Mouse (Mus musculus) midbrain, embryonic 16.5 days (tissue): Measurements from ENCODE around the gene Cldn12. TPM values are rescaled to one million over a fixed set of nuclear protein-coding genes. Genes with fewer than 3 reads are reported as not detected.

ENCODE experiments used
- ATAC-seq: fragments of 200-750 bp; cut with Nextera tagmentation; 2 replicates; pipeline ENCODE4 v1.8.0; 2017; ENCODE audit warnings: moderate TSS enrichment
- H3K27ac ChIP-seq: fragments of 300-500 bp; sonication (generic); 2 replicates; pipeline ENCODE4 v1.5.1; 2014; ENCODE audit warnings: mild to moderate bottlenecking, low read length, mixed read lengths
- H3K27me3 ChIP-seq: fragments of 300-500 bp; sonication (generic); 2 replicates; pipeline ENCODE4 v1.6.1; 2014; ENCODE audit warnings: low read depth, low read length, mixed read lengths; ENCODE audit not compliant: control insufficient read depth, insufficient read depth
- H3K36me3 ChIP-seq: fragments of 300-500 bp; sonication (generic); 2 replicates; pipeline ENCODE4 v1.6.1; 2014; ENCODE audit warnings: mild to moderate bottlenecking, low read length, moderate library complexity, mixed read lengths; ENCODE audit not compliant: control insufficient read depth, insufficient read depth
- H3K4me1 ChIP-seq: fragments of 300-500 bp; sonication (generic); 2 replicates; pipeline ENCODE4 v1.6.1; 2014; ENCODE audit warnings: mild to moderate bottlenecking, low read length, mixed read lengths; ENCODE audit not compliant: control insufficient read depth, insufficient read depth
- H3K4me2 ChIP-seq: fragments of 300-500 bp; sonication (generic); 2 replicates; pipeline ENCODE4 v1.6.1; 2014; ENCODE audit warnings: mild to moderate bottlenecking, low read length, mixed read lengths
- H3K4me3 ChIP-seq: fragments of 300-500 bp; sonication (generic); 2 replicates; pipeline ENCODE4 v1.5.1; 2014; ENCODE audit warnings: low read depth, mild to moderate bottlenecking, low read length, moderate library complexity, mixed read lengths
- H3K9ac ChIP-seq: fragments of 300-500 bp; sonication (generic); 2 replicates; pipeline ENCODE4 v1.6.1; 2014; ENCODE audit warnings: low read depth, low read length, mixed read lengths
- H3K9me3 ChIP-seq: fragments of 300-500 bp; sonication (generic); replicated peaks from 2 replicates; pipeline ENCODE4 v1.6.1; 2014; ENCODE audit warnings: mild to moderate bottlenecking, low read length, mixed read lengths; ENCODE audit not compliant: control insufficient read depth, poor library complexity, severe bottlenecking
- WGBS: fragments of 180-500 bp; shearing (Covaris S2); extraction: QIAGEN DNeasy Blood & Tissue Kit; methylation state at CpG from one replicate; pipeline ENCODE4 v1.1.7; 2014; 5-methylcytosine and 5-hydroxymethylcytosine counted together
- polyA plus RNA-seq: library from polyadenylated mRNA; unstranded; fragments of >200 nt; fragmentation: Nextera tagmentation; extraction: Ambion mirVana; gene quantifications from 2 replicates; pipeline ENCODE4 v1.2.1, GENCODE M21; 2015

Cldn12 gene
- polyA plus RNA-seq, 1 experiment from 2014 or later = 19.4 TPM

- no peak overlapping the region for H3K4me3 ChIP-seq
- H3K36me3 ChIP-seq = peaks cover 12% of the 10 kb centered on the region
- H3K9ac ChIP-seq = no peak overlapping the region
- no peak for ATAC-seq
- no peak overlapping the region for H3K27ac ChIP-seq
- H3K4me2 ChIP-seq = no peak overlapping the region
- H3K9me3 ChIP-seq = no peaks in the 10 kb centered on the region
- H3K4me1 ChIP-seq = no peaks in the 10 kb centered on the region
- 93% methylated on average over 1 of the region's 1 CpGs for WGBS
- H3K27me3 ChIP-seq = no peaks in the 10 kb centered on the region
Measured at GRCm38 (mm10) chr5:5536131-5536530, 21.4 kb upstream of the Cldn12 start.

GRCm38 (mm10) chr5:5533656-5534420, 19.1 kb upstream of the Cldn12 start:
- 92% methylated on average over 3 of the region's 3 CpGs for WGBS
- H3K4me2 ChIP-seq = no peak overlapping the region
- H3K27me3 ChIP-seq = no peaks in the 10 kb centered on the region
- H3K9me3 ChIP-seq = no peaks in the 10 kb centered on the region
- no peak overlapping the region for H3K9ac ChIP-seq
- no peak for ATAC-seq
- H3K4me1 ChIP-seq = no peaks in the 10 kb centered on the region
- H3K36me3 ChIP-seq = peaks cover 7% of the 10 kb centered on the region
- H3K27ac ChIP-seq = no peak overlapping the region
- H3K4me3 ChIP-seq = no peak overlapping the region

GRCm38 (mm10) chr5:5515411-5515810, 653 bp upstream of the Cldn12 start:
- Histone ChIP-seq H3K9ac (no peak overlapping the region), H3K9me3 (no peaks in the 10 kb centered on the region), H3K4me3 (no peak overlapping the region; the same call in 1 of the 2 replicates), H3K27ac (no peak overlapping the region), H3K36me3 (no peaks in the 10 kb centered on the region; the same call in 1 of the 2 replicates), H3K27me3 (no peaks in the 10 kb centered on the region), H3K4me2 (peak overlapping the region; percentile 86), H3K4me1 (no peaks in the 10 kb centered on the region)
- WGBS = 84% methylated on average over 5 of the region's 5 CpGs
- ATAC-seq = no peak

- no peak overlapping the region for H3K4me3 ChIP-seq
- H3K9me3 ChIP-seq = no peaks in the 10 kb centered on the region
- WGBS = 77% methylated on average over 3 of the region's 3 CpGs
- H3K4me2 ChIP-seq = no peak overlapping the region
- peaks cover 4% of the 10 kb centered on the region; the same call in 1 of the 2 replicates for H3K4me1 ChIP-seq
- no peaks in the 10 kb centered on the region; the same call in 1 of the 2 replicates for H3K36me3 ChIP-seq
- no peak for ATAC-seq
- no peak overlapping the region for H3K27ac ChIP-seq
- no peak overlapping the region for H3K9ac ChIP-seq
- no peaks in the 10 kb centered on the region for H3K27me3 ChIP-seq
Measured at GRCm38 (mm10) chr5:5511401-5511800, 3.4 kb downstream of the Cldn12 start.

- Histone ChIP-seq H3K36me3 (no peaks in the 10 kb centered on the region; the same call in 1 of the 2 replicates), H3K4me1 (peaks cover 4% of the 10 kb centered on the region; the same call in 1 of the 2 replicates), H3K27ac (no peak overlapping the region), H3K27me3 (no peaks in the 10 kb centered on the region), H3K9me3 (no peaks in the 10 kb centered on the region), H3K4me2 (no peak overlapping the region), H3K9ac (no peak overlapping the region), H3K4me3 (no peak overlapping the region)
- no peak for ATAC-seq
- WGBS = 71% methylated on average over 5 of the region's 5 CpGs
Measured at GRCm38 (mm10) chr5:5510989-5511388, 3.8 kb downstream of the Cldn12 start.

GRCm38 (mm10) chr5:5510304-5510887, 4.4 kb downstream of the Cldn12 start:
- Histone ChIP-seq H3K9ac (no peak overlapping the region), H3K4me1 (peaks cover 4% of the 10 kb centered on the region; the same call in 1 of the 2 replicates), H3K9me3 (no peaks in the 10 kb centered on the region), H3K4me2 (no peak overlapping the region), H3K4me3 (no peak overlapping the region), H3K27ac (no peak overlapping the region), H3K27me3 (no peaks in the 10 kb centered on the region), H3K36me3 (no peaks in the 10 kb centered on the region; the same call in 1 of the 2 replicates)
- no peak for ATAC-seq
- WGBS = 58% methylated on average over 10 of the region's 10 CpGs

GRCm38 (mm10) chr5:5508231-5508630, 6.5 kb downstream of the Cldn12 start:
- Histone ChIP-seq H3K4me3 (no peak overlapping the region), H3K4me1 (peaks cover 4% of the 10 kb centered on the region; the same call in 1 of the 2 replicates), H3K4me2 (peak overlapping the region; percentile 37; the same call in 1 of the 2 replicates), H3K27ac (no peak overlapping the region), H3K9ac (no peak overlapping the region), H3K27me3 (no peaks in the 10 kb centered on the region), H3K9me3 (no peaks in the 10 kb centered on the region), H3K36me3 (no peaks in the 10 kb centered on the region; the same call in 1 of the 2 replicates)
- WGBS = 77% methylated on average over 10 of the region's 10 CpGs
- peak; percentile 29 for ATAC-seq

GRCm38 (mm10) chr5:5507701-5508225, 7.0 kb downstream of the Cldn12 start:
- H3K4me1 ChIP-seq = peaks cover 4% of the 10 kb centered on the region; the same call in 1 of the 2 replicates
- H3K9ac ChIP-seq = no peak overlapping the region
- peak overlapping the region; percentile 37 for H3K4me2 ChIP-seq
- 24% methylated on average over 20 of the region's 20 CpGs for WGBS
- peak; percentile 78 for ATAC-seq
- H3K27me3 ChIP-seq = no peaks in the 10 kb centered on the region
- H3K9me3 ChIP-seq = no peaks in the 10 kb centered on the region
- 0 out of 2 replicates have a peak overlapping the region, but pooled peaks have one; percentile 8 for H3K4me3 ChIP-seq
- no peak overlapping the region; the same call in 1 of the 2 replicates for H3K27ac ChIP-seq
- no peaks in the 10 kb centered on the region; the same call in 1 of the 2 replicates for H3K36me3 ChIP-seq

- Histone ChIP-seq H3K27ac (no peak overlapping the region), H3K9me3 (no peaks in the 10 kb centered on the region), H3K9ac (no peak overlapping the region), H3K4me3 (no peak overlapping the region), H3K36me3 (no peaks in the 10 kb centered on the region), H3K4me2 (no peak overlapping the region), H3K4me1 (peaks cover 4% of the 10 kb centered on the region; the same call in 1 of the 2 replicates), H3K27me3 (no peaks in the 10 kb centered on the region)
- ATAC-seq = no peak
- WGBS = 92% methylated on average over 13 of the region's 13 CpGs
Measured at GRCm38 (mm10) chr5:5504456-5504855, 10.3 kb downstream of the Cldn12 start.
